Mouse (Mus musculus): ENCODE measurements at regions not wholly inside any gene's neighbourhood (a gene's known extent, or its start where the extent isn't known, plus 50 kb on each side); places are given as distances from the start of the nearest gene placed in this dataset.

DNA sequence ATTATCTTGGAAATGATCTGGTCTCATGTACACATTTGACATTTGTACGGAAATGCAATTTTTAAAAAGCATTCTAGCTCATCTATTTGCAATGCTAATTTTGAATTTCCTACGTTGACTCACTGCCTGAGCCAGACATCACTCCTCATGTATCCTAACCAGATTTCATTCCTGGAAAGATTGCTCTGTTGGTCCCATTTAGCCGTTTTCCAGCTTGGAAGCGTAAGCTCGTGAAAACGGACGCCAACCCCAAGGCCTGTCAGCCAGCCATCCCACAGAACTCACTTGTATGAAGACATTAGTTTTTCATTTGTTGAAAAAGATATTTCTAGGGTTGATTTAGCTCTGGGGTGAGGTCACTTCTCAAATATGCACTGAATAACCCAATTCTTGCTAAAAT is 55.5 kb upstream of the Robo2 start:
- TF ChIP-seq POLR2A (IDR thresholded peaks at IDR 0.05; ENCODE audit: extremely low read depth, insufficient read depth, low read length) (no peak), CTCF (IDR thresholded peaks at IDR 0.05; ENCODE audit: low read depth, low read length) (no peak)

Data from liver, adult 2 months (tissue).